Mouse (Mus musculus) embryonic facial prominence, embryonic 14.5 days (tissue): ENCODE results near the gene Fez1. TPM values are rescaled to one million over a fixed set of nuclear protein-coding genes. Genes with fewer than 3 reads are reported as not detected.
A peak's percentile ranks its signal among the peaks of the same experiment; 100 is the strongest.

Experiments
- ATAC-seq: fragments of 200-750 bp; cut with Nextera tagmentation; 2 replicates; pipeline ENCODE4 v1.8.0; 2017; ENCODE audit warnings: low read depth, moderate number of reproducible peaks, moderate TSS enrichment
- DNase-seq: peaks from one replicate; pipeline ENCODE4 v3.0.0-alpha.2; 2015; ENCODE audit warnings: low spot score
- H3K27ac ChIP-seq: fragments of 300-500 bp; sonication (generic); replicated peaks from 2 replicates; pipeline ENCODE4 v1.5.1; 2014; ENCODE audit warnings: low read depth, mild to moderate bottlenecking, low read length, moderate library complexity
- H3K27me3 ChIP-seq: fragments of 300-500 bp; sonication (generic); replicated peaks from 2 replicates; pipeline ENCODE4 v1.6.1; 2014; ENCODE audit warnings: low read length; ENCODE audit not compliant: control insufficient read depth, insufficient read depth
- H3K36me3 ChIP-seq: fragments of 300-500 bp; sonication (generic); 2 replicates; pipeline ENCODE4 v1.6.1; 2014; ENCODE audit warnings: low read length, mixed read lengths; ENCODE audit not compliant: control insufficient read depth, insufficient read depth
- H3K4me1 ChIP-seq: fragments of 300-500 bp; sonication (generic); 2 replicates; pipeline ENCODE4 v1.6.1; 2014; ENCODE audit warnings: antibody characterized with exemption, low read length; ENCODE audit not compliant: control insufficient read depth, insufficient read depth
- H3K4me2 ChIP-seq: fragments of 300-500 bp; sonication (generic); 2 replicates; pipeline ENCODE4 v1.6.1; 2014; ENCODE audit warnings: low read depth, mild to moderate bottlenecking, low read length, moderate library complexity, mixed read lengths
- H3K4me3 ChIP-seq: fragments of 300-500 bp; sonication (generic); 2 replicates; pipeline ENCODE4 v1.5.1; 2014; ENCODE audit warnings: low read depth, mild to moderate bottlenecking, low read length
- H3K9ac ChIP-seq: fragments of 300-500 bp; sonication (generic); 2 replicates; pipeline ENCODE4 v1.6.1; 2014; ENCODE audit warnings: low read depth, mild to moderate bottlenecking, low read length, moderate library complexity, mixed read lengths
- H3K9me3 ChIP-seq: fragments of 300-500 bp; sonication (generic); 2 replicates; pipeline ENCODE4 v1.6.1; 2016; ENCODE audit warnings: low read length; ENCODE audit not compliant: control insufficient read depth
- WGBS: fragments of 180-500 bp; shearing (Covaris S2); extraction: QIAGEN DNeasy Blood & Tissue Kit; methylation state at CpG from one replicate; pipeline ENCODE4 v1.1.7; 2014; 5-methylcytosine and 5-hydroxymethylcytosine counted together
- polyA plus RNA-seq: library from polyadenylated mRNA; unstranded; fragments of >200 nt; fragmentation: Nextera tagmentation; extraction: Ambion mirVana; gene quantifications from 2 replicates; pipeline ENCODE4 v1.2.1, GENCODE M21; 2014

Gene Fez1
- polyA plus RNA-seq, 1 experiment from 2014 or later: 47.7 TPM

GRCm38 (mm10) chr9:36850091-36850490, 28.4 kb downstream of the Fez1 start:
- no peak overlapping the region for H3K27ac ChIP-seq
- DNase-seq (no peak), ATAC-seq (no peak)
- H3K4me1 ChIP-seq: no peaks in the 10 kb centered on the region
- no peak overlapping the region for H3K4me3 ChIP-seq
- H3K36me3 ChIP-seq: no peaks in the 10 kb centered on the region
- no peaks in the 10 kb centered on the region for H3K9me3 ChIP-seq
- H3K9ac ChIP-seq: no peak overlapping the region
- 39% methylated on average over 1 of the region's 1 CpGs for WGBS
- no peaks in the 10 kb centered on the region for H3K27me3 ChIP-seq
- H3K4me2 ChIP-seq: no peak overlapping the region

DNA sequence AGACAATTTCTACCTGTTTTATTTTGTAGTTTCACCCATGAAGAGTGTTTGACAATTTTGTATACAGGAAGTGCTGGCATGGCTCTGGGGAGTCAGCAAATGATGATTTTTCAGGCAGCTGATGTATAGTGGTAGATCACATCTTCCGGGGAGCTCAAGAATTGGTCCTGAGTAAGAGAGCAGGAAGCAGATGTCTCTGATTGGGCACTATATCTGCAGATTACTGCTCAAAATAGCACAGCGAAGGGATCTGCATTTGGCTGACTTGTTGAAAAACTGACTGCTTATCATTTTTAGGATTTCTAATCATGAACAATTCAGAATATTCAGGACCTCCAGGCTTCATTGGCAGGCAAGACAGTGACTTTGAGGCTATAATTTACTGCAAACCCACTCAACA, 30.5 kb downstream of the Fez1 start:
- Histone ChIP-seq H3K27ac (no peak overlapping the region), H3K27me3 (no peaks in the 10 kb centered on the region), H3K9ac (no peak overlapping the region), H3K4me3 (no peak overlapping the region), H3K4me2 (no peak overlapping the region), H3K4me1 (no peaks in the 10 kb centered on the region), H3K36me3 (no peaks in the 10 kb centered on the region), H3K9me3 (no peaks in the 10 kb centered on the region)
- ATAC-seq: no peak
- 84% methylated on average over 2 of the region's 2 CpGs for WGBS
- no peak for DNase-seq

DNA sequence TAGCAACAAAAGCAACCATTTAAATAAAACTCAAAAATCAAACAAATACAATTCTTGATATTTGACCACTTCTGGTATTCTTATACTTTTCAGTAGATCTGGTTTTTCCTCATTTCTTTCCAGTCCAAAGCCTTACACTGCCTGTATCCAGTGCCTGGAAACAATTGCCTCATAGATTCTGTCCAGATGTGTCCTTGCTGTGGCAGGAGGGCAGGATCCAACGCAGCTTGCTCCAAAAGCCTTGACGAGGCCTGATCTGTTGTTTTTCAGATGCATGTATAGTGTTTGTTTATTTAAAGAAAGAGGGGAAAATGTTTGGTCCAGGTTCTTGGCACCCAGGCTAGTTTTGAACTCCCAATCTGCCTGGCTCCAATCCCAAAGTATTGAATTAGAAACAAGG, 34.7 kb downstream of the Fez1 start:
- Histone ChIP-seq H3K27ac (no peak overlapping the region), H3K4me1 (no peaks in the 10 kb centered on the region; the same call in 1 of the 2 replicates), H3K4me2 (no peak overlapping the region), H3K9me3 (no peaks in the 10 kb centered on the region), H3K4me3 (no peak overlapping the region), H3K27me3 (no peaks in the 10 kb centered on the region), H3K9ac (no peak overlapping the region), H3K36me3 (peaks cover 6% of the 10 kb centered on the region; the same call in 1 of the 2 replicates)
- ATAC-seq (no peak), DNase-seq (no peak)
- WGBS: 27% methylated on average over 2 of the region's 2 CpGs

GRCm38 (mm10) chr9:36857476-36858117, 35.9 kb downstream of the Fez1 start:
- no peak overlapping the region for H3K9ac ChIP-seq
- H3K4me2 ChIP-seq: no peak overlapping the region
- H3K27me3 ChIP-seq: no peaks in the 10 kb centered on the region
- H3K4me3 ChIP-seq: no peak overlapping the region
- DNase-seq (no peak), ATAC-seq (no peak)
- no peak overlapping the region for H3K27ac ChIP-seq
- H3K9me3 ChIP-seq: no peaks in the 10 kb centered on the region
- WGBS: 27% methylated on average over 8 of the region's 8 CpGs
- peaks cover 6% of the 10 kb centered on the region; the same call in 1 of the 2 replicates for H3K36me3 ChIP-seq
- H3K4me1 ChIP-seq: no peaks in the 10 kb centered on the region; the same call in 1 of the 2 replicates

DNA sequence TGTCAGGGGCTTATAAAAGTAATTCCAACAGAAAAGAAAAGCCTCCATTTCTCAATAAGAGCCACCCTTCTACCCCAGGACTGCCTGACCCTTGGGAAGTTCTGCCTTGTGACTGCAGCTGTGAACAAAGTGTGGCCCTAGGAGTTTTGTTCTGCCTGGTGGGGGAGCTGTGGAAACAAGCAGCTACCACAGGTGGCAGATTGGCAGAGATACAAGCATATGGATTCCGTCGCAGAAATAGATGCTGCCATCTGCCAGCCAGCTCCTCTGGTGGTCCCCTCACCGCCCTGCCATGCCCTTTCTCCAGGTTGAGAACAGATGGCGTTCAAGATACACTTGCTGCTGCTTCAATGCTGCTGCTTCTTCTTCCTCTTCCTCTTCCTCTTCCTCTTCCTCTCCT, 37.0 kb downstream of the Fez1 start:
- no peak overlapping the region for H3K4me2 ChIP-seq
- DNase-seq: peak; percentile 39
- peaks cover 6% of the 10 kb centered on the region; the same call in 1 of the 2 replicates for H3K36me3 ChIP-seq
- no peaks in the 10 kb centered on the region; the same call in 1 of the 2 replicates for H3K4me1 ChIP-seq
- no peak overlapping the region for H3K27ac ChIP-seq
- no peaks in the 10 kb centered on the region for H3K27me3 ChIP-seq
- no peak overlapping the region for H3K4me3 ChIP-seq
- WGBS: 39% methylated on average over 4 of the region's 4 CpGs
- H3K9ac ChIP-seq: no peak overlapping the region
- no peaks in the 10 kb centered on the region for H3K9me3 ChIP-seq
- ATAC-seq: no peak

DNA sequence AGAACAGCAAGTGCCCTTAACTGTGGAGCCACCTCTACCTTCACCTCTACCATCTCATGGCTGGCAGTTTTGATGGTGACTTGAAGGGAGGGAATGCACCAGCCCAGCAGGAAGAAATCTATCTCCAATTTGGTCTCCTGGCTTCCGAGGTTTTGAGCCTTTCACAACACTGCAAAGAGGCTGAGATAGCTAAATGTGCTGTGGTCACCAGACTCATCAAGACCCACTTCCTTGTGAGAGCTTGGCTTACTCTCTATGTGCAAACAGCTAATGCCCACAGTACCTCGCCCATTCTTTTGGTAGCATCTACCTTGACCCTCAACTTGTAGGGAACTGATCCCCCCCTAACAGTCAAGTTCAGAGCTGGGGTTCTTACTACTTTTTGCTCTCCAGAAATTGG, 40.9 kb downstream of the Fez1 start:
- 73% methylated on average over 2 of the region's 2 CpGs for WGBS
- Histone ChIP-seq H3K27ac (no peak overlapping the region), H3K9ac (no peak overlapping the region), H3K27me3 (no peaks in the 10 kb centered on the region), H3K4me1 (no peaks in the 10 kb centered on the region; the same call in 1 of the 2 replicates), H3K36me3 (peaks cover 6% of the 10 kb centered on the region; the same call in 1 of the 2 replicates), H3K4me2 (no peak overlapping the region), H3K4me3 (no peak overlapping the region), H3K9me3 (no peaks in the 10 kb centered on the region)
- ATAC-seq (no peak), DNase-seq (no peak)

DNA sequence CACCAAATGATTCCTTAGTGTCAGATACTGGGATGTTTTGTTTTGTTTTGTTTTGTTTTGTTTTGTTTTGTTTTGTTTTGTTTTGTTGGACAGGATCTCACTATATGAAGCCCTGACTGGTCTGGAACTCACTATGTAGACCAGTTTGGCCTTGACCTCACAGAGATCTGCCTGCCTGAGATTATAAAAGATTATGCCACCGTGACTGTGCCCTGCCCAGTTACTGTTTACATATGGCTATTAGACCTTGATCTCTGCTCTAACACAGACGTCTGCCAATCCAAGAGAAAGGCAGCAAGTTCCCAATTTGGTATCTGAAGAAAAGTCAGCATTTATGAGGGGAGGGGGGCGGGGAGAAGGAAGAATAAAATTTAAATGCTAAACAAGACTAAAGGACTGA, 42.0 kb downstream of the Fez1 start:
- WGBS: 56% methylated on average over 3 of the region's 3 CpGs
- H3K4me2 ChIP-seq: no peak overlapping the region
- no peaks in the 10 kb centered on the region for H3K27me3 ChIP-seq
- peaks cover 6% of the 10 kb centered on the region; the same call in 1 of the 2 replicates for H3K36me3 ChIP-seq
- ATAC-seq: no peak
- no peak overlapping the region for H3K27ac ChIP-seq
- no peak for DNase-seq
- H3K9ac ChIP-seq: no peak overlapping the region
- H3K9me3 ChIP-seq: no peaks in the 10 kb centered on the region
- H3K4me3 ChIP-seq: no peak overlapping the region
- H3K4me1 ChIP-seq: no peaks in the 10 kb centered on the region; the same call in 1 of the 2 replicates

DNA sequence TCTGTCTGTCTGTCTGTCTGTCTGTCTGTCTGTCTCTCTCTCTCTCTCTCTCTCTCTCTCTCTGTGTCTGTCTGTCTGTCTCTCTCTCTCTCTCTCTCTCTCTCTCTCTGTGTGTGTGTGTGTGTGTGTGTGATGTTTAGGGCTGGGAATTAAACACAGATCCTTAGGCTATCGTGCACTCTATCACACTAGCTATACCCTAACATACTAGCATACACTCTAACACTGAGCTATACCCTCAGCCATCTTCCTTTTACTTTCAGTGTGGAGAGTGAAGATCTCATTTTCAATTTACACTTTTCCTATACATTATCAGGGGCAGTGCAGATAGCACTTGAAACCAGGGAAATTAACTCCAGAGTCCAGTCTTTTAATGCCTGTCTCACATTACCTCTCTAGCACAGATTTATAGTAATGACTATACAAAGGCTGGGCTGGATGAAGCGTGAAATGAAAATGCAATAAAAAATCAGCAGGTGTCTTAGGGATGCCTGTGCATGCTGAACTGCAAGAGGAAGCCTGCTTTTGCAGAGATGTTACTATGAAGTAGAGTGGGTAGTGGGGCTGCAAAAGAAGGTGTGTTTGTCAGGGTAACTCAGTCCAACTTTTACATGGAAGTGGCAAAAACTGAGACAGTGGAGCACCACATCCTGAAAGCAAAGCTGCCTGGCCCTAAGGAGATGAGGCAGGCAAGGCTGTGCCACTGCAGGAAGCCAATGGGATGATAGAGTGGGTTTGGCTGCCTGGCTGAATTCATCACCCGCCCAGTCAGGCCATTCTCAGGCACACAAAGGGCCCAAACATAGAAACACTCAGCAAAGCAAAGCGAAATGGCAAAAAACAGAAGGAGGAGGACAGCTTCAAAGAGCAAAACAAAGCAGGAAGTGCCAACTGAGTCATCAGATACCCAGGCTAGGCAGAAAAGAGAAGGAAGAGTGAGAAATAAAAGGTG, 43.5 kb downstream of the Fez1 start:
- Histone ChIP-seq H3K27ac (no peak overlapping the region), H3K9ac (no peak overlapping the region), H3K36me3 (peaks cover 13% of the 10 kb centered on the region; the same call in 1 of the 2 replicates), H3K4me3 (no peak overlapping the region), H3K4me1 (no peaks in the 10 kb centered on the region), H3K27me3 (no peaks in the 10 kb centered on the region), H3K9me3 (no peaks in the 10 kb centered on the region), H3K4me2 (no peak overlapping the region)
- DNase-seq (no peak), ATAC-seq (no peak)
- 47% methylated on average over 4 of the region's 4 CpGs for WGBS
